Mouse (Mus musculus): ENCODE data around the gene AA986860.
A peak's percentile ranks its signal among the peaks of the same experiment; 100 is the strongest.

The AA986860 gene

GRCm38 (mm10) chr1:130770981-130771494 lies 39.3 kb downstream of the AA986860 start:
- TF ChIP-seq POU5F1 (IDR thresholded peaks at IDR 0.05; ENCODE audit: borderline replicate concordance, low read length) (no peak), CTCF (conservative IDR thresholded peaks at IDR 0.05; ENCODE audit: low read length) (no peak), NANOG (IDR thresholded peaks at IDR 0.05; ENCODE audit: borderline replicate concordance, low read length) (no peak)
- Histone ChIP-seq H3K4me3 (replicated peaks; ENCODE audit: low read length) (no peak overlapping the region), H3K4me1 (replicated peaks; ENCODE audit: low read depth, low read length) (no peaks in the 10 kb centered on the region), H3K27me3 (ENCODE audit: insufficient read depth, low read length) (0 out of 2 replicates have a peak, but pooled peaks cover 3% of the 10 kb centered on the region), H3K36me3 (ENCODE audit: insufficient read depth, low read length) (no peaks in the 10 kb centered on the region), H3K9me3 (ENCODE audit: low read length) (no peaks in the 10 kb centered on the region)

GRCm38 (mm10) chr1:130775234-130775633 lies 43.5 kb downstream of the AA986860 start:
- H3K4me1 ChIP-seq (replicated peaks; ENCODE audit: low read depth, low read length): peaks cover 13% of the 10 kb centered on the region
- no peak overlapping the region for H3K4me3 ChIP-seq (replicated peaks; ENCODE audit: low read length)
- TF ChIP-seq CTCF (conservative IDR thresholded peaks at IDR 0.05; ENCODE audit: low read length): no peak
- TF ChIP-seq NANOG (IDR thresholded peaks at IDR 0.05; ENCODE audit: borderline replicate concordance, low read length): no peak
- TF ChIP-seq POU5F1 (IDR thresholded peaks at IDR 0.05; ENCODE audit: borderline replicate concordance, low read length): no peak
- H3K9me3 ChIP-seq (ENCODE audit: low read length): peaks cover 5% of the 10 kb centered on the region; the same call in 1 of the 2 replicates
- no peaks in the 10 kb centered on the region for H3K27me3 ChIP-seq (ENCODE audit: insufficient read depth, low read length)
- no peaks in the 10 kb centered on the region for H3K36me3 ChIP-seq (ENCODE audit: insufficient read depth, low read length)

DNA sequence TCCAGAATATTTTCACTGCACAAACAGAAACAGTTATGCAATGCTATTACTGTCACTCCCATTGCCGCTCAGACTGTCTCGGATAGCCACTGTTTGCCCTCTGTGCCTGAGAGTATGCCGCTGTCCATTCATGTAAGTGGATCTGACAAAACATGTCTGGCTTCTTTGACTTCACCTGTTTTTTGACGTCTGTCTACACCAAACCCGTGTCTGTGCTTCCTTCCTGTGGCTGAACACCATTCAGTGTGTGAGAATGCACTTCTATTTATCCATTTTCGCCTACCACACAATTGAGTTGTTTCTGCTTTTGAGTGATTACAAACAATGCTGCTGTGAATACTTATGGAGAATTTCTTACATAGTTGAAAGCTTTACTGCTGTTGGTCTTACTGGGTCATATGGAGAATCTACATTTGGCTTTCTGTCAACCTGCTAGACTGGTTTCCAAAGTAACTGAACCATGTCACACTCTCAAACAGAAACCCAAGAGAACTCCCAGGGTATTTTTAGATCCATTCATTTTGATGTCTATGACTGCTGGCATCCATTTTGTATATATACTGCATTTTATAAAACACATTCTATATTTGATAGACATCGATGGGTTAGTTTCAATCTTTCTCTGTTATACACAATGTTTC lies 44.0 kb downstream of the AA986860 start:
- H3K36me3 ChIP-seq (ENCODE audit: insufficient read depth, low read length): no peaks in the 10 kb centered on the region
- peaks cover 13% of the 10 kb centered on the region for H3K4me1 ChIP-seq (replicated peaks; ENCODE audit: low read depth, low read length)
- peaks cover 5% of the 10 kb centered on the region; the same call in 1 of the 2 replicates for H3K9me3 ChIP-seq (ENCODE audit: low read length)
- no peak overlapping the region for H3K4me3 ChIP-seq (replicated peaks; ENCODE audit: low read length)
- no peaks in the 10 kb centered on the region for H3K27me3 ChIP-seq (ENCODE audit: insufficient read depth, low read length)
- TF ChIP-seq NANOG (IDR thresholded peaks at IDR 0.05; ENCODE audit: borderline replicate concordance, low read length) (no peak), CTCF (conservative IDR thresholded peaks at IDR 0.05; ENCODE audit: low read length) (no peak), POU5F1 (IDR thresholded peaks at IDR 0.05; ENCODE audit: borderline replicate concordance, low read length) (no peak)

GRCm38 (mm10) chr1:130776645-130777044 lies 44.9 kb downstream of the AA986860 start:
- Histone ChIP-seq H3K36me3 (ENCODE audit: insufficient read depth, low read length) (no peaks in the 10 kb centered on the region), H3K4me3 (replicated peaks; ENCODE audit: low read length) (no peak overlapping the region), H3K27me3 (ENCODE audit: insufficient read depth, low read length) (no peaks in the 10 kb centered on the region), H3K4me1 (replicated peaks; ENCODE audit: low read depth, low read length) (peaks cover 13% of the 10 kb centered on the region), H3K9me3 (ENCODE audit: low read length) (peaks cover 5% of the 10 kb centered on the region; the same call in 1 of the 2 replicates)
- TF ChIP-seq POU5F1 (IDR thresholded peaks at IDR 0.05; ENCODE audit: borderline replicate concordance, low read length) (no peak), NANOG (IDR thresholded peaks at IDR 0.05; ENCODE audit: borderline replicate concordance, low read length) (no peak), CTCF (conservative IDR thresholded peaks at IDR 0.05; ENCODE audit: low read length) (no peak)

- Histone ChIP-seq H3K36me3 (ENCODE audit: insufficient read depth, low read length) (no peaks in the 10 kb centered on the region), H3K4me3 (replicated peaks; ENCODE audit: low read length) (no peak overlapping the region), H3K4me1 (replicated peaks; ENCODE audit: low read depth, low read length) (peaks cover 13% of the 10 kb centered on the region), H3K27me3 (ENCODE audit: insufficient read depth, low read length) (no peaks in the 10 kb centered on the region), H3K9me3 (ENCODE audit: low read length) (peaks cover 5% of the 10 kb centered on the region; the same call in 1 of the 2 replicates)
- TF ChIP-seq POU5F1 (IDR thresholded peaks at IDR 0.05; ENCODE audit: borderline replicate concordance, low read length) (no peak), CTCF (conservative IDR thresholded peaks at IDR 0.05; ENCODE audit: low read length) (no peak), NANOG (IDR thresholded peaks at IDR 0.05; ENCODE audit: borderline replicate concordance, low read length) (no peak)
These were observed 48.1 kb downstream of the AA986860 start for GRCm38 (mm10) chr1:130779867-130780266.

DNA sequence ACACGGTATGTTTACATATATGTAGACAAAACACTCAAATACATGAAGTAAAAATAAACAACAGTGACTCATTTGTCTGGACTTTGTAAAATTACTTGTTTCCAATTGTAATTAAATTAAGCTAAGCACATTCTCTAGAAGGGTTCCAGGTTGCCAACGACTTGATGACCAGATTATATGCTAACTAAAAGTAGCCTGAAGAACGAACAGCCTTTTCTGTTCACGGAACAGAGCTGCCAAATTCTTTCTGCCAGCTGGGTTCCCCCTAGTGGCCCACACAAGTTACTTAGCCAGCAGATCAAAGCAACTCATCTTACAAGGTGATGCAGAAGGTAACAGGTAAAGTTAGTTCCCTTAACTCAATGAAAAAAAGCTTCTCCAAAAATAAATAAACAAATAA lies 52.3 kb downstream of the AA986860 start:
- peak; percentile 35 for TF ChIP-seq CTCF (conservative IDR thresholded peaks at IDR 0.05; ENCODE audit: low read length)
- no peak for TF ChIP-seq NANOG (IDR thresholded peaks at IDR 0.05; ENCODE audit: borderline replicate concordance, low read length)
- no peak for TF ChIP-seq POU5F1 (IDR thresholded peaks at IDR 0.05; ENCODE audit: borderline replicate concordance, low read length)
- Histone ChIP-seq H3K4me1 (replicated peaks; ENCODE audit: low read depth, low read length) (peaks cover 2% of the 10 kb centered on the region; the same call in 1 of the 2 replicates), H3K27me3 (ENCODE audit: insufficient read depth, low read length) (no peaks in the 10 kb centered on the region), H3K36me3 (ENCODE audit: insufficient read depth, low read length) (no peaks in the 10 kb centered on the region), H3K4me3 (replicated peaks; ENCODE audit: low read length) (no peak overlapping the region), H3K9me3 (ENCODE audit: low read length) (no peaks in the 10 kb centered on the region)

GRCm38 (mm10) chr1:130787001-130787400 lies 55.2 kb downstream of the AA986860 start:
- H3K36me3 ChIP-seq (ENCODE audit: insufficient read depth, low read length): no peaks in the 10 kb centered on the region
- H3K9me3 ChIP-seq (ENCODE audit: low read length): peaks cover 2% of the 10 kb centered on the region; the same call in 1 of the 2 replicates
- no peak for TF ChIP-seq POU5F1 (IDR thresholded peaks at IDR 0.05; ENCODE audit: borderline replicate concordance, low read length)
- TF ChIP-seq CTCF (conservative IDR thresholded peaks at IDR 0.05; ENCODE audit: low read length): peak; percentile 24; the same call in 1 of the 2 replicates
- H3K4me1 ChIP-seq (replicated peaks; ENCODE audit: low read depth, low read length): no peaks in the 10 kb centered on the region
- no peaks in the 10 kb centered on the region for H3K27me3 ChIP-seq (ENCODE audit: insufficient read depth, low read length)
- H3K4me3 ChIP-seq (replicated peaks; ENCODE audit: low read length): no peak overlapping the region

GRCm38 (mm10) chr1:130789512-130790451 lies 58.0 kb downstream of the AA986860 start:
- TF ChIP-seq NANOG (IDR thresholded peaks at IDR 0.05; ENCODE audit: borderline replicate concordance, low read length): no peak
- TF ChIP-seq POU5F1 (IDR thresholded peaks at IDR 0.05; ENCODE audit: borderline replicate concordance, low read length): no peak
- TF ChIP-seq CTCF (conservative IDR thresholded peaks at IDR 0.05; ENCODE audit: low read length): no peak
- Histone ChIP-seq H3K4me1 (replicated peaks; ENCODE audit: low read depth, low read length) (no peaks in the 10 kb centered on the region), H3K9me3 (ENCODE audit: low read length) (peaks cover 5% of the 10 kb centered on the region; the same call in 1 of the 2 replicates), H3K36me3 (ENCODE audit: insufficient read depth, low read length) (no peaks in the 10 kb centered on the region), H3K4me3 (replicated peaks; ENCODE audit: low read length) (no peak overlapping the region), H3K27me3 (ENCODE audit: insufficient read depth, low read length) (no peaks in the 10 kb centered on the region)

Data from E14TG2a.4 (cell line).